Mouse (Mus musculus) thymus, postnatal 36 days (tissue): ENCODE measurements at regions not wholly inside any gene's neighbourhood (a gene's known extent, or its start where the extent isn't known, plus 50 kb on each side); places are given as distances from the start of the nearest gene placed in this dataset.
"Not testable (repeated sequence)": the region's sequence is repeated elsewhere in the genome, so short reads cannot be mapped to it uniquely, and the experiment has no call there.

Experiments
- DNase-seq, 2 experiments: peaks; one replicate each; pipeline ENCODE4 v3.0.0; 2022; ENCODE audit warnings: mixed read lengths in 2 of 2

GRCm38 (mm10) chr6:133724627-133725026, 128.9 kb downstream of the Kap start:
- DNase-seq, result not testable (repeated sequence)

- DNase-seq, result peak in 1 of 2 experiments; percentile 5
Measured at GRCm38 (mm10) chr6:133706712-133707111, 146.8 kb downstream of the Kap start.

GRCm38 (mm10) chr6:133701625-133702024, 151.9 kb downstream of the Kap start:
- no peak for DNase-seq
